Mouse (Mus musculus) adrenal gland, adult (tissue): ENCODE data around the gene Fam234b.

Source experiments
- DNase-seq, 2 experiments: peaks; one replicate each; pipeline ENCODE4 v3.0.0; 2022 to 2023; ENCODE audit warnings: low spot score in 1 of 2; ENCODE audit not compliant: inconsistent age in 2 of 2

The Fam234b gene

GRCm38 (mm10) chr6:135266056-135266455 is 68.3 kb downstream of the Fam234b start:
- no peak for DNase-seq

- DNase-seq: no peak
Measured at GRCm38 (mm10) chr6:135267221-135267620, 69.4 kb downstream of the Fam234b start.

DNA sequence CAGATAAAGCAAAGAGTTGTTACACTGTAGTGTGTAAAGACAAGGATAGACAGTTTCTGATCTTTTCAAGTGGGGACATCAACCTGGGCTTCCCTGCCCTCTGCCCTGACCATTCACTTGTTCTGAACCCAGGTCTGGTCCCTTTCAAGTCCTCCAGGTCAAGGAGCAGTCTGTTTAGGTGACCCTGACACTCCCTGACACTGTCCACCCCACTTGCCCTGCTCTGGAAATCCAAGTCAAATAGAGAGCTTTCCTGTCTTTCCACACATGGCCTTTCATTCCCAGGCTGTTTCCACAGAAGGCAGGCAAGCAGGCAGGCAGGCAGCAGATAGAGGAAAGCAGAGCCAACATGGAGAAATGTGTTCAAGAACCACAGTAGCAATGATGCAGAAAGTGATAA is 70.6 kb downstream of the Fam234b start:
- DNase-seq: no peak

GRCm38 (mm10) chr6:135269626-135270025 is 71.8 kb downstream of the Fam234b start:
- DNase-seq: no peak

DNA sequence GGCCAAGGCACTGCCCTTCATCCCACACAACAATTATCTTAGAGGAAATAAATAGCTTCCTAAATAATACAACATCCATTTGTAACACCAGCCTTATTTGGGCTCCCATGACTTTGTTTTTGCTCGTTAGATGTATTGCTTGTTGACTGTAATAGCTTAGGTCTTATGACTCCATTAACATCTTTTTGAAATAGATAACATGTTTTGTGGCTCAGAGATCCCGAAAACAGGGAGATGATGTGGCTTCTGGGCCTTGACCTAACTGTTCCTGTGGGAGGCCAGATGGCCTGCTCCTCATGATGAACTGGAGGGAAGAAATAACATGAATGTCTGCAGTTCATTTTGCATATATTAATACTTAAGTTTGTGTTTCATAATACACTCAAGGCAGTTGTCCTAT is 74.0 kb downstream of the Fam234b start:
- no peak for DNase-seq

- no peak for DNase-seq
Measured at GRCm38 (mm10) chr6:135273066-135273465, 75.3 kb downstream of the Fam234b start.

DNA sequence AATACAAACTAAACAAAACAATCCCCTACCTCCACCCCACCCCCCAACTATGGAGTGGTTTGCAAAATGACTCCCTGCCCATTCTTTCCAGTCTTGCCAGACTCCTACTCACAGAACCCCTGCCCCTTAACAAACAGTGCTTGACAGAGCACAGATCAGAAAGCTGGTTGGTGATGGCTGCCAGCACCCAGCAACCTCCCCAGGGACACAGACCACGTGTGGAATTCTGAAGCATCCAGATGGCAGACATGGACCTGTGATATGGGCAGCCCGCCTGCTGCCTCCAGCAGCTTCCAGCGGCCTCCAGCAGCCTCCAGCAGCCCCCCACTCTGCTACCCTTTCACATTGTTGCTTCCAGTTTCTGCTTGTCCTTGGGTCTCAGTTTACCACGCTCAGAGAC is 77.5 kb downstream of the Fam234b start:
- no peak for DNase-seq

DNA sequence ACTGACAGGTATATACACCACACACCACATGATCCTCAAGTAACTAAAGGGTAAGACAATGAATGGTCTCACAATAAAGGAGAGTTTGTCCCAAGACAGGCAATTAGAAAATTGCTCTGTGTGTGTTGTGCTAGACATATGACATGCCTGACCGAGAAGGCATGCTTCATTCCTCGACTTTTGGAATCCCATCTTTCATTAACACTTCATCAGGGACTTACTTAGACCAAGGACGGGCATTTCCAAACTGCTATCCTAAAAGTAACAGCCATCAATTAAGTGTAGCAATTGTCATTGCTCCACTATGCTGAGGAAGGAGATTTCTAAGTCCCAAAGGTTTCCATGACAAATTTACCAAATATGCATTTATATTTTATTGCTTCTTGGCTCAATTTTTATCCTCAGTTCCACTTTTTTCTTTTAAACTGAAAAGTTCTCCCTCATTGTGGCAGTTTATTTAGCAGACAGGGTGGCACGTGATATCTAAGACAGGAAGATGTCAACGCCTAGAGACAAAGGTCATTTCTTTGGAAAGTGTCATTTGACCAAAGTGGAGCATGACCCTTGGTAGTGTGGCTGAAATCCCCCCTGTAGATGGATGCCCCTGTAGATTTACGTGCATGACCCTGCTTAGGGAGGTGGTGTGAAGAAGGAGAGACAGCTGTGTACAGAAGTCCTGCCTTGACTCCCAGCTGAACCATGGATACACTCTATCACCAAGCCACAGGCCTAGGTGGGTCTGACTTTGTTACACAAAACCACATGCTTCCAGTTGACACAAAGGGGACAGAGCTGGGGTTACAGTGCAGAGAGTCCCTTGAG is 78.9 kb downstream of the Fam234b start:
- DNase-seq: no peak

DNA sequence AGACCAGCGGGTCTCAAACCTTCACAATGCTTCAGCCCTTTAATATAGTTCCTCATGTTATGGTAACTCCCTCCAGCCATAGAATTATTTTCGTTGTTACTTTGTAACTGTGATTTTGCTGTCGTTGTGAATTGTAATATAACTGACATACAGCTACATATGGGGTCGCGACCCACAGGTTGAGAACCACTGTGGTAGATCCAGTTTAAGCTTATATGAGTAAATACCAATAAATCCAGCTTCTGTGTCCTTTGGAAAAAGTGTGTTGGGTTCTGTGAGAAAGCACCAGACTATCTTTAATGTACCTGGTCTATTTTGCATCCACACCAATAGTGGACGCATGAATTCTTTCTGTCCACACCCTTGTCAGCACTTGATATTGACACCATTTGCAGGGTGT is 80.5 kb downstream of the Fam234b start:
- DNase-seq: no peak

GRCm38 (mm10) chr6:135279286-135279685 is 81.5 kb downstream of the Fam234b start:
- DNase-seq: no peak

GRCm38 (mm10) chr6:135279856-135280255 is 82.1 kb downstream of the Fam234b start:
- DNase-seq: no peak

DNA sequence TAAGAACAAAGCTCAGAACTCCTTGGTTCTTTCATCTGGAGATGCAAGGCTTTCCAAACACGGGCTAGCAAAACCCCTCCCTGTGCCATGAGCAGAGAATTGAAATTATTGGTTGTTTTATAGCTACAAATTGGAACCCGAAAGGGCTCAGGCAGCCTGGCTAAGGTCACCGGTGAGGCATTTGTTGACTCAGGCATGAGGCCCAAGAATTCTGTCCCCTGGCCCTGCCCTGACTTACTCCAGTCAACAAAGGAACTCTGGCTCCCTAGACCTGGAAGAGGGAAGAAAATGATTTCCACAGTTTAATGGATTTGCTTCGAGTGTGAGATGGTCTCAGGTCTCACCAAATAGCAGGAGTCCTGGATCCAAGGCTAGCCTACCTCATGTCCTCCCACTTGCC is 94.6 kb downstream of the Fam234b start:
- DNase-seq: no peak

- DNase-seq: no peak
Measured at GRCm38 (mm10) chr6:135294150-135294549, 96.4 kb downstream of the Fam234b start.
